Mouse (Mus musculus) neural tube, embryonic 11.5 days (tissue): ENCODE results near the gene Prpsap1. TPM values are rescaled to one million over a fixed set of nuclear protein-coding genes. Genes with fewer than 3 reads are reported as not detected.
A peak's percentile ranks its signal among the peaks of the same experiment; 100 is the strongest.

Experiments
- ATAC-seq: fragments of 200-750 bp; cut with Nextera tagmentation; 2 replicates; pipeline ENCODE4 v1.8.0; 2017; ENCODE audit warnings: moderate number of reproducible peaks, mild to moderate bottlenecking, moderate TSS enrichment, moderate library complexity; ENCODE audit not compliant: insufficient read depth, low FRiP score, low TSS enrichment
- DNase-seq: peaks from one replicate; pipeline ENCODE4 v3.0.0-alpha.2; 2015; ENCODE audit warnings: low spot score
- H3K27ac ChIP-seq: fragments of 300-500 bp; sonication (generic); 2 replicates; pipeline ENCODE4 v1.5.1; 2014; ENCODE audit warnings: low read depth, mild to moderate bottlenecking, low read length
- H3K27me3 ChIP-seq: fragments of 300-500 bp; sonication (generic); 2 replicates; pipeline ENCODE4 v1.6.1; 2014; ENCODE audit warnings: mild to moderate bottlenecking, low read length, mixed read lengths; ENCODE audit not compliant: control insufficient read depth, insufficient read depth
- H3K36me3 ChIP-seq: fragments of 300-500 bp; sonication (generic); 2 replicates; pipeline ENCODE4 v1.6.1; 2014; ENCODE audit warnings: mild to moderate bottlenecking, low read length, moderate library complexity, mixed read lengths; ENCODE audit not compliant: control insufficient read depth, insufficient read depth
- H3K4me1 ChIP-seq: fragments of 300-500 bp; sonication (generic); 2 replicates; pipeline ENCODE4 v1.6.1; 2014; ENCODE audit warnings: low read length, mixed read lengths; ENCODE audit not compliant: control insufficient read depth, insufficient read depth
- H3K4me2 ChIP-seq: fragments of 300-500 bp; sonication (generic); 2 replicates; pipeline ENCODE4 v1.6.1; 2014; ENCODE audit warnings: low read depth, mild to moderate bottlenecking, moderate library complexity
- H3K4me3 ChIP-seq: fragments of 300-500 bp; sonication (generic); 2 replicates; pipeline ENCODE4 v1.5.1; 2014; ENCODE audit warnings: low read depth, low read length
- H3K9ac ChIP-seq: fragments of 300-500 bp; sonication (generic); 2 replicates; pipeline ENCODE4 v1.6.1; 2014; ENCODE audit warnings: mild to moderate bottlenecking, low read length
- H3K9me3 ChIP-seq: fragments of 300-500 bp; sonication (generic); 2 replicates; pipeline ENCODE4 v1.6.1; 2016; ENCODE audit warnings: low read length; ENCODE audit not compliant: control insufficient read depth
- WGBS: fragments of 180-500 bp; shearing (Covaris S2); extraction: QIAGEN DNeasy Blood & Tissue Kit; methylation state at CpG from one replicate; pipeline ENCODE4 v1.1.7; 2014; 5-methylcytosine and 5-hydroxymethylcytosine counted together
- polyA plus RNA-seq: library from polyadenylated mRNA; unstranded; fragments of >200 nt; fragmentation: Nextera tagmentation; extraction: Ambion mirVana; gene quantifications from 2 replicates; pipeline ENCODE4 v1.2.1, GENCODE M21; 2014

The Prpsap1 gene
- 212 and 222 TPM in 2 replicates for polyA plus RNA-seq

GRCm38 (mm10) chr11:116493795-116494252 is at the start of gene Prpsap1:
TSS of gene Prpsap1 (minus strand) at chr11:116494202.
- Histone ChIP-seq H3K9me3 (no peaks in the 10 kb centered on the region), H3K36me3 (no peaks in the 10 kb centered on the region), H3K4me1 (peaks cover 7% of the 10 kb centered on the region), H3K27me3 (no peaks in the 10 kb centered on the region), H3K9ac (no peak within 1 kb of the TSS), H3K4me3 (no peak within 1 kb of the TSS), H3K4me2 (0 out of 2 replicates have a peak within 1 kb of the TSS, but pooled peaks have one; percentile 7), H3K27ac (peak within 1 kb of the TSS; percentile 60)
- ATAC-seq (no peak), DNase-seq (peak; percentile 69)
- WGBS, result 27% methylated on average over 4 of the region's 4 CpGs

- Histone ChIP-seq H3K9me3 (no peaks in the 10 kb centered on the region), H3K4me2 (no peak overlapping the region), H3K4me1 (no peaks in the 10 kb centered on the region), H3K27ac (no peak overlapping the region), H3K36me3 (peaks cover 54% of the 10 kb centered on the region), H3K27me3 (no peaks in the 10 kb centered on the region), H3K4me3 (no peak overlapping the region), H3K9ac (no peak overlapping the region)
- DNase-seq (no peak), ATAC-seq (no peak)
- WGBS, result 85% methylated on average over 4 of the region's 4 CpGs
Observed at GRCm38 (mm10) chr11:116543110-116543509, 49.1 kb upstream of the Prpsap1 start.

GRCm38 (mm10) chr11:116541183-116541582 is 47.2 kb upstream of the Prpsap1 start:
- ATAC-seq, result no peak

GRCm38 (mm10) chr11:116538142-116538735 is 44.2 kb upstream of the Prpsap1 start:
- Histone ChIP-seq H3K4me3 (no peak overlapping the region), H3K9me3 (no peaks in the 10 kb centered on the region), H3K4me2 (no peak overlapping the region), H3K4me1 (peaks cover 9% of the 10 kb centered on the region; the same call in 1 of the 2 replicates), H3K27me3 (peaks cover 13% of the 10 kb centered on the region), H3K27ac (no peak overlapping the region), H3K36me3 (peaks cover 30% of the 10 kb centered on the region), H3K9ac (no peak overlapping the region)
- WGBS, result 86% methylated on average over 12 of the region's 12 CpGs
- ATAC-seq (no peak), DNase-seq (no peak)

More at GRCm38 (mm10) chr11:116541183-116541582, 47.2 kb upstream of the Prpsap1 start:
- no peak overlapping the region for H3K27ac ChIP-seq
- H3K9ac ChIP-seq, result no peak overlapping the region
- H3K36me3 ChIP-seq, result peaks cover 48% of the 10 kb centered on the region
- H3K27me3 ChIP-seq, result no peaks in the 10 kb centered on the region
- H3K4me2 ChIP-seq, result no peak overlapping the region
- H3K9me3 ChIP-seq, result no peaks in the 10 kb centered on the region
- H3K4me3 ChIP-seq, result no peak overlapping the region
- WGBS, result 94% methylated on average over 11 of the region's 11 CpGs
- DNase-seq, result no peak
- H3K4me1 ChIP-seq, result no peaks in the 10 kb centered on the region

GRCm38 (mm10) chr11:116537388-116537787 is 43.4 kb upstream of the Prpsap1 start:
- Histone ChIP-seq H3K36me3 (peaks cover 26% of the 10 kb centered on the region), H3K9ac (no peak overlapping the region), H3K27me3 (peaks cover 21% of the 10 kb centered on the region), H3K4me3 (no peak overlapping the region), H3K9me3 (no peaks in the 10 kb centered on the region), H3K27ac (no peak overlapping the region), H3K4me2 (no peak overlapping the region), H3K4me1 (peaks cover 14% of the 10 kb centered on the region)
- WGBS, result 84% methylated on average over 5 of the region's 5 CpGs
- no peak for ATAC-seq
- no peak for DNase-seq

GRCm38 (mm10) chr11:116536685-116537084 is 42.7 kb upstream of the Prpsap1 start:
- H3K9ac ChIP-seq, result no peak overlapping the region
- H3K4me2 ChIP-seq, result no peak overlapping the region
- peaks cover 20% of the 10 kb centered on the region for H3K36me3 ChIP-seq
- H3K9me3 ChIP-seq, result no peaks in the 10 kb centered on the region
- WGBS, result 87% methylated on average over 7 of the region's 7 CpGs
- H3K27ac ChIP-seq, result no peak overlapping the region
- ATAC-seq, result no peak
- no peak for DNase-seq
- no peak overlapping the region for H3K4me3 ChIP-seq
- peaks cover 19% of the 10 kb centered on the region for H3K4me1 ChIP-seq
- H3K27me3 ChIP-seq, result peaks cover 28% of the 10 kb centered on the region

- DNase-seq, result peak; percentile 75
- H3K9ac ChIP-seq, result no peak overlapping the region
- peak overlapping the region; percentile 46; the same call in 1 of the 2 replicates for H3K4me3 ChIP-seq
- 21% methylated on average over 20 of the region's 20 CpGs for WGBS
- H3K27ac ChIP-seq, result no peak overlapping the region
- H3K4me2 ChIP-seq, result peak overlapping the region; percentile 83
- no peaks in the 10 kb centered on the region for H3K9me3 ChIP-seq
- peaks cover 33% of the 10 kb centered on the region for H3K4me1 ChIP-seq
- peaks cover 7% of the 10 kb centered on the region for H3K36me3 ChIP-seq
- ATAC-seq, result 0 out of 2 replicates have a peak, but pooled peaks have one; percentile 27
- peaks cover 46% of the 10 kb centered on the region for H3K27me3 ChIP-seq
Observed at GRCm38 (mm10) chr11:116534154-116534865, 40.3 kb upstream of the Prpsap1 start.

- WGBS, result under 1% methylated on average over 60 of the region's 63 CpGs
- peaks cover 33% of the 10 kb centered on the region for H3K4me1 ChIP-seq
- no peak overlapping the region for H3K27ac ChIP-seq
- H3K9ac ChIP-seq, result peak overlapping the region; percentile 37; the same call in 1 of the 2 replicates
- H3K4me3 ChIP-seq, result peak overlapping the region; percentile 46
- no peaks in the 10 kb centered on the region for H3K9me3 ChIP-seq
- H3K36me3 ChIP-seq, result no peaks in the 10 kb centered on the region; the same call in 1 of the 2 replicates
- 0 out of 2 replicates have a peak, but pooled peaks have one; percentile 18 for ATAC-seq
- peak; percentile 37 for DNase-seq
- H3K4me2 ChIP-seq, result peak overlapping the region; percentile 83
- H3K27me3 ChIP-seq, result peaks cover 46% of the 10 kb centered on the region
Observed at GRCm38 (mm10) chr11:116533341-116534153, 39.5 kb upstream of the Prpsap1 start.
